In the genomic region with DNA sequence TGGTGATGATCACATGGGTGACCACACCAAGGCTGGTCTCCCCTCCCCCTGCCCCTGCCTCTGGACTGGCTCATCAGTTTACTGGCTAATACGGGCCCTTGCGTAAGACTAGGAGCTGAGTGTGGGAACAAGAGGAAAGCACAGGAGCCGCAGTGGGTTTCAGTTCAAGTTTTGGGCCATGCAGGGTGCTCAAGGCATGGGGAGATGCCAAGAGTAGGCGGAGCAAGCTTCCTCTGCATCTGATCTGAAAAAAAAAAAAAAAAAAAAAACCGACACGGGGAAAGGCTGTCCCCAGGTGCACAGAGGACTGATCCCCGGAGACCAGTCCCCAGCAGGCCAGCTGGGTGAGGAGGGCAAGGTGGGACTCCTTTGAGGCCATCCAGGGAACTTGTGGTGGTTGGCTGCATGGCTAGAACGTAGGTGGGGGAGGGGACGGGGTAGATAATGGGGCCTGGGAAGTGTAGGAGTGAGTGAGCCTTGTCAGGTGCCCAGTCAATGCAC, we compare ENCODE assay signal across 10 mouse cellular contexts.
DNase-seq lines count a peak whose midpoint lies in the region; ATAC-seq and TF ChIP-seq lines count a peak whose summit lies in the region.
"Had no signal": no experiment of that assay in that cellular context is flagged by ENCODE, and none has a peak within 500 bp of the region (broad histone marks: within the 10 kb centered on the region; RNA-seq: fewer than 3 reads in every experiment).

No protein-coding gene starts in this region.

- peak; percentile 44 to 67 for DNase-seq in adrenal gland, adult (ENCODE audit: inconsistent age in 2 of 2, low spot score in 1 of 2)
- DNase-seq in adrenal gland, adult 8-10 months = no peak
- DNase-seq in thymus, adult 2 months = peak; percentile 39
- no peak for DNase-seq in thymus, postnatal 10 days (ENCODE audit: low spot score in 2 of 2)
- peak; percentile 90 for DNase-seq in lung, postnatal 36 days
- no peak for DNase-seq in layer of hippocampus, postnatal 36 days

- TF ChIP-seq CTCF in thymus, adult 2 months (IDR thresholded peaks at IDR 0.05; ENCODE audit: borderline replicate concordance, control insufficient read depth, extremely low read depth, insufficient read depth, low read length, poor library complexity) = no peak

- H3K36me3 ChIP-seq in thymus, adult 2 months (ENCODE audit: control insufficient read depth, insufficient read depth, low read length) = no peaks in the 10 kb centered on the region
- no peaks in the 10 kb centered on the region for H3K36me3 ChIP-seq in intestine, embryonic 15.5 days
- H3K36me3 ChIP-seq in neural tube, embryonic 15.5 days = no peaks in the 10 kb centered on the region
- H3K36me3 ChIP-seq: hindbrain, embryonic 15.5 days; limb, embryonic 15.5 days had no signal

- H3K9me3 ChIP-seq in intestine, embryonic 15.5 days = no peaks in the 10 kb centered on the region
- no peaks in the 10 kb centered on the region for H3K9me3 ChIP-seq in neural tube, embryonic 15.5 days (replicated peaks)
- H3K9me3 ChIP-seq: hindbrain, embryonic 15.5 days; limb, embryonic 15.5 days had no signal

- peaks cover 66% of the 10 kb centered on the region for H3K4me1 ChIP-seq in thymus, adult 2 months (replicated peaks; ENCODE audit: control insufficient read depth, insufficient read depth, low read length)
- H3K4me1 ChIP-seq in intestine, embryonic 15.5 days (replicated peaks) = no peaks in the 10 kb centered on the region
- H3K4me1 ChIP-seq in neural tube, embryonic 15.5 days = no peaks in the 10 kb centered on the region
- H3K4me1 ChIP-seq: hindbrain, embryonic 15.5 days had no signal

- no peak for ATAC-seq in intestine, embryonic 15.5 days
- ATAC-seq in neural tube, embryonic 15.5 days (ENCODE audit: low FRiP score) = no peak

- no peak overlapping the region for H3K4me2 ChIP-seq in intestine, embryonic 15.5 days (replicated peaks)
- H3K4me2 ChIP-seq in neural tube, embryonic 15.5 days = no peak overlapping the region
- H3K4me2 ChIP-seq: hindbrain, embryonic 15.5 days; limb, embryonic 15.5 days had no signal

- H3K4me3 ChIP-seq in thymus, adult 2 months (ENCODE audit: control insufficient read depth, insufficient read depth, low read length) = peak overlapping the region; percentile 39
- H3K4me3 ChIP-seq in intestine, embryonic 15.5 days (replicated peaks) = no peak overlapping the region
- no peak overlapping the region for H3K4me3 ChIP-seq in neural tube, embryonic 15.5 days (replicated peaks)
- H3K4me3 ChIP-seq: hindbrain, embryonic 15.5 days; limb, embryonic 15.5 days had no signal

- H3K9ac ChIP-seq in intestine, embryonic 15.5 days = no peak overlapping the region
- H3K9ac ChIP-seq in neural tube, embryonic 15.5 days (replicated peaks) = no peak overlapping the region
- H3K9ac ChIP-seq: hindbrain, embryonic 15.5 days; limb, embryonic 15.5 days had no signal

- 4% methylated on average over 9 of the region's 9 CpGs for WGBS in thymus, adult 2 months
- 50% methylated on average over 9 of the region's 9 CpGs for WGBS in intestine, embryonic 15.5 days
- WGBS in neural tube, embryonic 15.5 days = 72% methylated on average over 9 of the region's 9 CpGs

- H3K27me3 ChIP-seq in thymus, adult 2 months (ENCODE audit: control insufficient read depth, insufficient read depth, low read length) = no peaks in the 10 kb centered on the region
- no peaks in the 10 kb centered on the region for H3K27me3 ChIP-seq in intestine, embryonic 15.5 days (replicated peaks)
- no peaks in the 10 kb centered on the region for H3K27me3 ChIP-seq in neural tube, embryonic 15.5 days (replicated peaks)
- H3K27me3 ChIP-seq: hindbrain, embryonic 15.5 days; limb, embryonic 15.5 days had no signal

- TF ChIP-seq POLR2A in thymus, adult 2 months (IDR thresholded peaks at IDR 0.05; ENCODE audit: control insufficient read depth, extremely low read depth, insufficient read depth, low read length, poor library complexity) = peak; percentile 55; the same call in 1 of the 2 replicates

- peak overlapping the region; percentile 99 for H3K27ac ChIP-seq in thymus, adult 2 months (ENCODE audit: control insufficient read depth, insufficient read depth, low read length)
- H3K27ac ChIP-seq in intestine, embryonic 15.5 days = no peak overlapping the region
- H3K27ac ChIP-seq in neural tube, embryonic 15.5 days (replicated peaks) = no peak overlapping the region
- H3K27ac ChIP-seq: hindbrain, embryonic 15.5 days; limb, embryonic 15.5 days had no signal

Comparison
In these comparisons a context has a peak if more than half of its experiments do, and no peak if none do; other contexts are left out.
1. DNase-seq: peak in adrenal gland, adult (2 of 2), thymus, adult 2 months (single experiment) and lung, postnatal 36 days (single experiment); none in adrenal gland, adult 8-10 months (single experiment), thymus, postnatal 10 days (0 of 2) and layer of hippocampus, postnatal 36 days (0 of 2).